Mouse (Mus musculus) limb, embryonic 10.5 days (tissue): ENCODE data around the gene Nlgn1. TPM values are rescaled to one million over a fixed set of nuclear protein-coding genes. Genes with fewer than 3 reads are reported as not detected.

Source experiments
- DNase-seq: peaks from one replicate; pipeline ENCODE4 v3.0.0-alpha.2; 2017; ENCODE audit warnings: low spot score
- H3K27ac ChIP-seq: fragments of 300-500 bp; sonication (generic); 2 replicates; pipeline ENCODE4 v1.5.1; 2016; ENCODE audit warnings: mild to moderate bottlenecking
- H3K27me3 ChIP-seq: fragments of 300-500 bp; sonication (generic); 2 replicates; pipeline ENCODE4 v1.6.1; 2016; ENCODE audit warnings: low read depth, mild to moderate bottlenecking; ENCODE audit not compliant: poor library complexity, severe bottlenecking
- H3K36me3 ChIP-seq: fragments of 300-500 bp; sonication (generic); 2 replicates; pipeline ENCODE4 v1.6.1; 2016; ENCODE audit warnings: mild to moderate bottlenecking, moderate library complexity
- H3K4me1 ChIP-seq: fragments of 300-500 bp; sonication (generic); 2 replicates; pipeline ENCODE4 v1.6.1; 2016
- H3K4me3 ChIP-seq: fragments of 300-500 bp; sonication (generic); 2 replicates; pipeline ENCODE4 v1.5.1; 2016; ENCODE audit warnings: mild to moderate bottlenecking, moderate library complexity
- H3K9me3 ChIP-seq: fragments of 300-500 bp; sonication (generic); replicated peaks from 2 replicates; pipeline ENCODE4 v1.6.1; 2016; ENCODE audit warnings: mild to moderate bottlenecking
- WGBS: fragments of 180-500 bp; shearing (Covaris S2); methylation state at CpG from one replicate; pipeline ENCODE4 v1.1.7; 2016; 5-methylcytosine and 5-hydroxymethylcytosine counted together
- polyA plus RNA-seq: library from polyadenylated mRNA; unstranded; fragments of >200 nt; fragmentation: Nextera tagmentation; extraction: Ambion mirVana; gene quantifications from 2 replicates; pipeline ENCODE4 v1.2.1, GENCODE M21; 2016

Nlgn1 gene
- polyA plus RNA-seq, 1 experiment from 2014 or later, result 0.28 TPM

- no peaks in the 10 kb centered on the region for H3K36me3 ChIP-seq
- 92% methylated on average over 7 of the region's 7 CpGs for WGBS
- H3K4me1 ChIP-seq, result no peaks in the 10 kb centered on the region
- H3K27ac ChIP-seq, result no peak overlapping the region
- H3K9me3 ChIP-seq, result no peaks in the 10 kb centered on the region
- H3K27me3 ChIP-seq, result no peaks in the 10 kb centered on the region
- no peak for DNase-seq
- H3K4me3 ChIP-seq, result no peak overlapping the region
Measured at GRCm38 (mm10) chr3:25844686-25845462, 487.4 kb downstream of the Nlgn1 start.

GRCm38 (mm10) chr3:25830237-25830636, 502.0 kb downstream of the Nlgn1 start:
- DNase-seq, result no peak
- Histone ChIP-seq H3K9me3 (no peaks in the 10 kb centered on the region), H3K36me3 (no peaks in the 10 kb centered on the region), H3K4me1 (no peaks in the 10 kb centered on the region), H3K27me3 (no peaks in the 10 kb centered on the region), H3K4me3 (no peak overlapping the region), H3K27ac (no peak overlapping the region)
- WGBS, result 84% methylated on average over 2 of the region's 2 CpGs

- H3K36me3 ChIP-seq, result no peaks in the 10 kb centered on the region
- H3K4me1 ChIP-seq, result no peaks in the 10 kb centered on the region
- 94% methylated on average over 3 of the region's 3 CpGs for WGBS
- no peaks in the 10 kb centered on the region for H3K9me3 ChIP-seq
- H3K27ac ChIP-seq, result no peak overlapping the region
- no peak overlapping the region for H3K4me3 ChIP-seq
- DNase-seq, result no peak
- H3K27me3 ChIP-seq, result no peaks in the 10 kb centered on the region
Measured at GRCm38 (mm10) chr3:25813368-25813767, 518.9 kb downstream of the Nlgn1 start.

- 50% methylated on average over 3 of the region's 3 CpGs for WGBS
- peak; percentile 64 for DNase-seq
- Histone ChIP-seq H3K27me3 (no peaks in the 10 kb centered on the region), H3K27ac (no peak overlapping the region), H3K4me1 (0 out of 2 replicates have a peak, but pooled peaks cover 3% of the 10 kb centered on the region), H3K9me3 (no peaks in the 10 kb centered on the region), H3K36me3 (no peaks in the 10 kb centered on the region), H3K4me3 (no peak overlapping the region)
Measured at GRCm38 (mm10) chr3:25807559-25807958, 524.7 kb downstream of the Nlgn1 start.

GRCm38 (mm10) chr3:25781651-25782050, 550.6 kb downstream of the Nlgn1 start:
- Histone ChIP-seq H3K27ac (no peak overlapping the region), H3K36me3 (no peaks in the 10 kb centered on the region), H3K4me3 (no peak overlapping the region), H3K9me3 (no peaks in the 10 kb centered on the region), H3K27me3 (no peaks in the 10 kb centered on the region), H3K4me1 (no peaks in the 10 kb centered on the region)
- no peak for DNase-seq
- 91% methylated on average over 2 of the region's 2 CpGs for WGBS

- H3K36me3 ChIP-seq, result no peaks in the 10 kb centered on the region
- H3K4me3 ChIP-seq, result no peak overlapping the region
- no peak for DNase-seq
- WGBS, result 93% methylated on average over 6 of the region's 6 CpGs
- no peaks in the 10 kb centered on the region for H3K9me3 ChIP-seq
- no peaks in the 10 kb centered on the region for H3K4me1 ChIP-seq
- no peak overlapping the region for H3K27ac ChIP-seq
- H3K27me3 ChIP-seq, result no peaks in the 10 kb centered on the region
Measured at GRCm38 (mm10) chr3:25775437-25775836, 556.8 kb downstream of the Nlgn1 start.

- H3K27me3 ChIP-seq, result no peaks in the 10 kb centered on the region
- no peak overlapping the region for H3K27ac ChIP-seq
- H3K36me3 ChIP-seq, result no peaks in the 10 kb centered on the region
- H3K4me3 ChIP-seq, result no peak overlapping the region
- DNase-seq, result no peak
- 83% methylated on average over 4 of the region's 4 CpGs for WGBS
- no peaks in the 10 kb centered on the region for H3K4me1 ChIP-seq
- no peaks in the 10 kb centered on the region for H3K9me3 ChIP-seq
Measured at GRCm38 (mm10) chr3:25773908-25774307, 558.4 kb downstream of the Nlgn1 start.

GRCm38 (mm10) chr3:25773467-25773866, 558.8 kb downstream of the Nlgn1 start:
- H3K4me1 ChIP-seq, result no peaks in the 10 kb centered on the region
- H3K27me3 ChIP-seq, result no peaks in the 10 kb centered on the region
- no peak for DNase-seq
- no peaks in the 10 kb centered on the region for H3K9me3 ChIP-seq
- H3K36me3 ChIP-seq, result no peaks in the 10 kb centered on the region
- no peak overlapping the region for H3K4me3 ChIP-seq
- no peak overlapping the region for H3K27ac ChIP-seq

GRCm38 (mm10) chr3:25763689-25764088, 568.6 kb downstream of the Nlgn1 start:
- Histone ChIP-seq H3K27me3 (no peaks in the 10 kb centered on the region), H3K36me3 (no peaks in the 10 kb centered on the region), H3K4me3 (no peak overlapping the region), H3K27ac (no peak overlapping the region), H3K9me3 (no peaks in the 10 kb centered on the region), H3K4me1 (no peaks in the 10 kb centered on the region)
- WGBS, result 91% methylated on average over 4 of the region's 4 CpGs
- DNase-seq, result no peak

- Histone ChIP-seq H3K27me3 (no peaks in the 10 kb centered on the region), H3K4me3 (no peak overlapping the region), H3K27ac (no peak overlapping the region), H3K36me3 (no peaks in the 10 kb centered on the region), H3K4me1 (no peaks in the 10 kb centered on the region), H3K9me3 (no peaks in the 10 kb centered on the region)
- 86% methylated on average over 2 of the region's 2 CpGs for WGBS
- DNase-seq, result no peak
Measured at GRCm38 (mm10) chr3:25757813-25758212, 574.4 kb downstream of the Nlgn1 start.

- H3K9me3 ChIP-seq, result no peaks in the 10 kb centered on the region
- H3K4me1 ChIP-seq, result no peaks in the 10 kb centered on the region
- WGBS, result 94% methylated on average over 1 of the region's 1 CpGs
- no peak for DNase-seq
- no peaks in the 10 kb centered on the region for H3K36me3 ChIP-seq
- no peak overlapping the region for H3K4me3 ChIP-seq
- no peak overlapping the region for H3K27ac ChIP-seq
- H3K27me3 ChIP-seq, result no peaks in the 10 kb centered on the region
Measured at GRCm38 (mm10) chr3:25724111-25724510, 608.1 kb downstream of the Nlgn1 start.

- H3K9me3 ChIP-seq, result no peaks in the 10 kb centered on the region
- no peaks in the 10 kb centered on the region for H3K27me3 ChIP-seq
- H3K4me1 ChIP-seq, result no peaks in the 10 kb centered on the region
- no peak for DNase-seq
- H3K4me3 ChIP-seq, result no peak overlapping the region
- WGBS, result 84% methylated on average over 5 of the region's 5 CpGs
- no peak overlapping the region for H3K27ac ChIP-seq
- no peaks in the 10 kb centered on the region for H3K36me3 ChIP-seq
Measured at GRCm38 (mm10) chr3:25721464-25721863, 610.8 kb downstream of the Nlgn1 start.

GRCm38 (mm10) chr3:25707380-25707779, 624.9 kb downstream of the Nlgn1 start:
- no peaks in the 10 kb centered on the region for H3K36me3 ChIP-seq
- H3K27ac ChIP-seq, result no peak overlapping the region
- H3K4me3 ChIP-seq, result no peak overlapping the region
- DNase-seq, result no peak
- no peaks in the 10 kb centered on the region for H3K27me3 ChIP-seq
- WGBS, result 81% methylated on average over 2 of the region's 2 CpGs
- H3K9me3 ChIP-seq, result no peaks in the 10 kb centered on the region
- H3K4me1 ChIP-seq, result no peaks in the 10 kb centered on the region

GRCm38 (mm10) chr3:25697231-25697630, 635.0 kb downstream of the Nlgn1 start:
- no peaks in the 10 kb centered on the region for H3K9me3 ChIP-seq
- no peak overlapping the region for H3K27ac ChIP-seq
- H3K27me3 ChIP-seq, result no peaks in the 10 kb centered on the region
- no peaks in the 10 kb centered on the region for H3K36me3 ChIP-seq
- 85% methylated on average over 1 of the region's 1 CpGs for WGBS
- no peaks in the 10 kb centered on the region for H3K4me1 ChIP-seq
- DNase-seq, result no peak
- H3K4me3 ChIP-seq, result no peak overlapping the region
